ENCODE assay signal across 8 mouse cellular contexts in the genomic region with DNA sequence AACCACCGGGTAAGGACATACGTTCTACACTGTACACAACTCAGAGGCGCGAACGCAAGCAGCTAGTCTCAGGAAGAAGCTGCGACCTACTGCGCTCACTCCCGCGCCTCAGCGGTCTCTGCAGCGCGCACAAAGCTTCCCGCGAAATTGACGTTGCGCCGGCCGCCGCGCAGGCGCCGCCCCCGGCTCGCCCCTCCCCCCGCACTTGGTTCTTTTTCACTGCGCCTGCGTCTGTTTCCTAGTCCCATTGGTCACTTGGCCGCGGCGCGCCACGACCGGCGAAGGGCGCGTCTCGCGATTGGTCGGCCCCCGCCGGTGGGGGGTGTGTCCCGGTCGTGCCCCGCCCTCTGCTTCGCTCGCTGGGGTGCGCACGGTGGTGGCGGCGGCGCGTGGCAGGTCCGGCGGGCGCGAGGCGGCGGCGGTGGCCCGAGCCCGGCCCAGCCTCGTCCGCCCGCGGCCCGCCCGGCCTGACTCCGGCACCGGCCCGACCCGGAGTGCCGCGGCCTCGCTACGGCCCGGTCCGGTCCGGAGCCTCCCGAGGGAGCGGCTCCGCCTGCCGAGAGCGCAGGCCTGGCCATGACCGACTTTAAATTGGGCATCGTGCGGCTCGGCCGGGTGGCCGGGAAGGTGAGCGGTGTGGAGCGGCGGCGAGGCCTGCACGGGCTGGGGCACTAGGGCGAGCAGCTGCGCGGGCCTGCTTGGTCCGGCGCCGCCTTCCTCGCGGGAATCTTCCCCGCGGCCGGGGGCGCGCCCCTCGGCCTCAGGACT. TPM values are rescaled to one million over a fixed set of nuclear protein-coding genes. Genes with fewer than 3 reads are reported as not detected.
DNase-seq lines count a peak whose midpoint lies in the region; ATAC-seq and TF ChIP-seq lines count a peak whose summit lies in the region.

Zmynd19 (plus strand) TSS at position 372 of the 768 bp plus-strand sequence.

- under 1% methylated on average over 85 of the region's 108 CpGs for WGBS in forebrain, embryonic 15.5 days
- WGBS in lung, adult 2 months: 1% methylated on average over 98 of the region's 108 CpGs

- peak within 1 kb of the TSS; percentile 46 for H3K27ac ChIP-seq in forebrain, embryonic 15.5 days (replicated peaks)

- intact Hi-C loops in heart, postnatal 25 days (cut with DNase I): loop anchor here (10.0 kb wide), 1 partner anchor 375 kb away; no protein-coding TSS in a partner anchor

- DNase-seq in ES-CJ7 (ENCODE audit: low read depth, low spot score): peak; percentile 95
- peak; percentile 99 for DNase-seq in cerebellum, adult 11 months
- peak; percentile 95 for DNase-seq in heart, postnatal 25 days (ENCODE audit: low spot score)
- peak; percentile 97 to 98 for DNase-seq in layer of hippocampus, adult 18-20 months (ENCODE audit: low spot score in 2 of 2)
- DNase-seq in lung, adult 2 months: peak; percentile 97
- DNase-seq in thymus, adult 18-20 months: peak; percentile 94

- H3K9ac ChIP-seq in forebrain, embryonic 15.5 days (replicated peaks): peak within 1 kb of the TSS; percentile 84

- TF ChIP-seq CTCF in lung, adult 2 months (IDR thresholded peaks at IDR 0.05; ENCODE audit: insufficient read depth, low read length): no peak

- peaks cover 28% of the 10 kb centered on the region for H3K36me3 ChIP-seq in forebrain, embryonic 15.5 days

- H3K9me3 ChIP-seq in forebrain, embryonic 15.5 days: no peaks in the 10 kb centered on the region

- peak; percentile 98 for ATAC-seq in forebrain, embryonic 15.5 days (replicated peaks)
- peak; percentile 97 for ATAC-seq in neutrophil, adult 5-6 weeks (ENCODE audit: extremely low read depth, insufficient number of reproducible peaks, low FRiP score, poor library complexity, severe bottlenecking)

- H3K4me1 ChIP-seq in forebrain, embryonic 15.5 days: peaks cover 18% of the 10 kb centered on the region
- no peaks in the 10 kb centered on the region for H3K4me1 ChIP-seq in lung, adult 2 months (ENCODE audit: control insufficient read depth, insufficient read depth, low read length)

- peak; percentile 17; the same call in 1 of the 2 replicates for TF ChIP-seq POLR2A in lung, adult 2 months (IDR thresholded peaks at IDR 0.05; ENCODE audit: borderline replicate concordance, extremely low read depth, low read depth, low read length)

- H3K4me2 ChIP-seq in forebrain, embryonic 15.5 days (replicated peaks): peak within 1 kb of the TSS; percentile 93

- H3K27me3 ChIP-seq in forebrain, embryonic 15.5 days: no peaks in the 10 kb centered on the region

- peak within 1 kb of the TSS; percentile 95 for H3K4me3 ChIP-seq in forebrain, embryonic 15.5 days
- peak within 1 kb of the TSS; percentile 66 for H3K4me3 ChIP-seq in lung, adult 2 months (replicated peaks; ENCODE audit: extremely low read depth, low read depth, low read length)

RNA-seq across cellular contexts. Expression of gene Zmynd19, which starts in this region (rescaled TPM):
- polyA plus RNA-seq in forebrain, embryonic 15.5 days (2015; fragmentation: Nextera tagmentation; extraction: Ambion mirVana): 21.5 and 22.6 TPM in 2 replicates
- total RNA-seq in heart, postnatal 25 days (2021): 10 to 100 TPM; 16.7 to 16.8 TPM
- total RNA-seq in layer of hippocampus, adult 18-20 months (2021): 10 to 100 TPM; 36.4 to 39.1 TPM
- polyA plus RNA-seq in lung, adult 2 months (2012; rRNA removed): 3.7 and 5.5 TPM in 2 replicates
- total RNA-seq in neutrophil, adult 5-6 weeks (2017): 3.6 and 4.5 TPM in 2 replicates

Comparison
In these comparisons a context has a peak if more than half of its experiments do, and no peak if none do; other contexts are left out.
1. Peak in every context shown above with its lines: DNase-seq, ATAC-seq, H3K4me3 ChIP-seq and H3K27ac ChIP-seq.